18 mouse cellular contexts compared by ENCODE assay signal in genomic region chr11:100810516-100810915, GRCm38 (mm10). TPM values are rescaled to one million over a fixed set of nuclear protein-coding genes. Genes with fewer than 3 reads are reported as not detected.
DNase-seq lines count a peak whose midpoint lies in the region; ATAC-seq and TF ChIP-seq lines count a peak whose summit lies in the region.
"Had no signal": no experiment of that assay in that cellular context is flagged by ENCODE, and none has a peak within 500 bp of the region (broad histone marks: within the 10 kb centered on the region; RNA-seq: fewer than 3 reads in every experiment).

No protein-coding gene starts in this region.

- WGBS in heart, adult 2 months: 52% methylated on average over 9 of the region's 9 CpGs
- 28% methylated on average over 9 of the region's 9 CpGs for WGBS in embryonic facial prominence, embryonic 12.5 days
- WGBS in midbrain, embryonic 14.5 days: 90% methylated on average over 9 of the region's 9 CpGs

- no peak for TF ChIP-seq CTCF in heart, adult 2 months (IDR thresholded peaks at IDR 0.05)

- no peak for TF ChIP-seq EP300 in heart, adult 2 months (IDR thresholded peaks at IDR 0.05; ENCODE audit: insufficient read depth, low read depth, low read length)

- intact Hi-C loops in heart, adult 2 months (cut with DNase I): loop anchor here (5.0 kb wide), 1 partner anchor 37 kb away; no protein-coding TSS in a partner anchor
- intact Hi-C loops in heart, postnatal 25 days (cut with DNase I): no loop called here

- H3K27me3 ChIP-seq in heart, adult 2 months (ENCODE audit: control insufficient read depth, insufficient read depth, low read length): no peaks in the 10 kb centered on the region
- no peaks in the 10 kb centered on the region for H3K27me3 ChIP-seq in embryonic facial prominence, embryonic 12.5 days
- no peaks in the 10 kb centered on the region for H3K27me3 ChIP-seq in midbrain, embryonic 14.5 days (ENCODE audit: control insufficient read depth, insufficient read depth, low read length)
- H3K27me3 ChIP-seq: liver, embryonic 15.5 days; midbrain, embryonic 12.5 days; stomach, embryonic 15.5 days had no signal

- peaks cover 5% of the 10 kb centered on the region; the same call in 1 of the 2 replicates for H3K36me3 ChIP-seq in heart, adult 2 months (ENCODE audit: control insufficient read depth, insufficient read depth, low read length)
- no peaks in the 10 kb centered on the region for H3K36me3 ChIP-seq in embryonic facial prominence, embryonic 12.5 days
- 0 out of 2 replicates have a peak, but pooled peaks cover under 1% of the 10 kb centered on the region for H3K36me3 ChIP-seq in midbrain, embryonic 14.5 days (ENCODE audit: control insufficient read depth, insufficient read depth, low read length)
- H3K36me3 ChIP-seq: midbrain, embryonic 12.5 days; stomach, embryonic 15.5 days had no signal

- no peak overlapping the region for H3K9ac ChIP-seq in heart, adult 2 months (ENCODE audit: low read depth, low read length)
- H3K9ac ChIP-seq in embryonic facial prominence, embryonic 12.5 days: no peak overlapping the region
- H3K9ac ChIP-seq in midbrain, embryonic 14.5 days (replicated peaks; ENCODE audit: low read length): no peak overlapping the region
- H3K9ac ChIP-seq: liver, embryonic 15.5 days; midbrain, embryonic 12.5 days; stomach, embryonic 15.5 days had no signal

- no peak for TF ChIP-seq POLR2A in heart, adult 2 months (IDR thresholded peaks at IDR 0.05; ENCODE audit: insufficient read depth, low read depth, low read length)

- H3K9me3 ChIP-seq in embryonic facial prominence, embryonic 12.5 days: no peaks in the 10 kb centered on the region
- H3K9me3 ChIP-seq in midbrain, embryonic 14.5 days (ENCODE audit: control insufficient read depth, low read length): no peaks in the 10 kb centered on the region
- H3K9me3 ChIP-seq: stomach, embryonic 15.5 days had no signal

- H3K27ac ChIP-seq in heart, adult 2 months: peak overlapping the region; percentile 58
- peak overlapping the region; percentile 65; the same call in 1 of the 2 replicates for H3K27ac ChIP-seq in embryonic facial prominence, embryonic 12.5 days
- H3K27ac ChIP-seq in midbrain, embryonic 14.5 days (replicated peaks; ENCODE audit: low read depth, low read length): no peak overlapping the region
- H3K27ac ChIP-seq: hindbrain, postnatal 0 days; liver, embryonic 15.5 days; midbrain, embryonic 12.5 days; stomach, embryonic 15.5 days had no signal

- peaks cover 9% of the 10 kb centered on the region for H3K4me1 ChIP-seq in heart, adult 2 months (ENCODE audit: control insufficient read depth, insufficient read depth, low read length)
- peaks cover 11% of the 10 kb centered on the region; the same call in 1 of the 2 replicates for H3K4me1 ChIP-seq in embryonic facial prominence, embryonic 12.5 days
- no peaks in the 10 kb centered on the region for H3K4me1 ChIP-seq in midbrain, embryonic 14.5 days (ENCODE audit: control insufficient read depth, insufficient read depth, low read length)
- H3K4me1 ChIP-seq: midbrain, embryonic 12.5 days; stomach, embryonic 15.5 days had no signal

- no peak overlapping the region for H3K4me2 ChIP-seq in embryonic facial prominence, embryonic 12.5 days (replicated peaks)
- H3K4me2 ChIP-seq in midbrain, embryonic 14.5 days (ENCODE audit: low read length): no peak overlapping the region
- H3K4me2 ChIP-seq: liver, embryonic 15.5 days; midbrain, embryonic 12.5 days; stomach, embryonic 15.5 days had no signal

- ATAC-seq in embryonic facial prominence, embryonic 12.5 days (ENCODE audit: insufficient number of reproducible peaks, insufficient read depth, low FRiP score, low TSS enrichment): 0 out of 2 replicates have a peak, but pooled peaks have one; percentile 52
- no peak for ATAC-seq in midbrain, embryonic 14.5 days (ENCODE audit: low FRiP score, low TSS enrichment)
- ATAC-seq: forebrain, embryonic 14.5 days; hindbrain, postnatal 0 days had no signal

- peaks cover 1% of the 10 kb centered on the region; the same call in 1 of the 2 replicates for H3K79me2 ChIP-seq in heart, adult 2 months (replicated peaks; ENCODE audit: control insufficient read depth, insufficient read depth, low read length)

- H3K4me3 ChIP-seq in heart, adult 2 months: no peak overlapping the region
- no peak overlapping the region for H3K4me3 ChIP-seq in embryonic facial prominence, embryonic 12.5 days
- H3K4me3 ChIP-seq in midbrain, embryonic 14.5 days (replicated peaks; ENCODE audit: low read depth, low read length): no peak overlapping the region
- H3K4me3 ChIP-seq: liver, embryonic 15.5 days; midbrain, embryonic 12.5 days; stomach, embryonic 15.5 days had no signal

- peak in 1 of 2 experiments; percentile 43 for DNase-seq in heart, adult 2 months
- DNase-seq in heart, postnatal 25 days (ENCODE audit: low spot score): no peak
- peak; percentile 50 for DNase-seq in kidney, adult 18-20 months
- DNase-seq in kidney, postnatal 4 days: peak; percentile 20 to 38
- DNase-seq in cerebellum, adult 8-10 months: no peak
- no peak for DNase-seq in thymus, postnatal 4 days
- no peak for DNase-seq in midbrain, embryonic 14.5 days
- DNase-seq: cerebellum, adult 18-20 months; gastrocnemius, postnatal 36 days; right cerebral cortex, postnatal 4 days; thymus, postnatal 36 days had no signal

RNA-seq across cellular contexts. Expression of gene Ghdc, which starts 39.8 kb away (rescaled TPM):
- total RNA-seq in heart, adult 2 months (2021): 10 to 100 TPM; 10.1 to 11.6 TPM
- 11.2 and 12.8 TPM in 2 replicates for polyA plus RNA-seq in heart, adult 2 months (2012; rRNA removed)
- 10 to 100 TPM in 1 of 2 experiments, 1 to 10 TPM in 1; 9.5 to 11.3 TPM for total RNA-seq in heart, postnatal 25 days (2021)
- polyA plus RNA-seq in embryonic facial prominence, embryonic 12.5 days (2016; fragmentation: Nextera tagmentation; extraction: Ambion mirVana): 5.9 and 6.3 TPM in 2 replicates
- polyA plus RNA-seq in midbrain, embryonic 14.5 days (2014; fragmentation: Nextera tagmentation; extraction: Ambion mirVana): 3.0 TPM in 2 replicates

RNA-seq across cellular contexts. Expression of gene Stat5b, which starts 40.0 kb away (rescaled TPM):
- 10 to 100 TPM; 58.6 to 65.2 TPM for total RNA-seq in heart, adult 2 months (2021)
- polyA plus RNA-seq in heart, adult 2 months (2012; rRNA removed): 35.4 and 50.7 TPM in 2 replicates
- 10 to 100 TPM; 67.6 to 68.9 TPM for total RNA-seq in heart, postnatal 25 days (2021)
- 22.7 TPM in 2 replicates for polyA plus RNA-seq in embryonic facial prominence, embryonic 12.5 days (2016; fragmentation: Nextera tagmentation; extraction: Ambion mirVana)
- 17.2 and 18.6 TPM in 2 replicates for polyA plus RNA-seq in midbrain, embryonic 14.5 days (2014; fragmentation: Nextera tagmentation; extraction: Ambion mirVana)

RNA-seq across cellular contexts. Expression of gene Hcrt, which starts 47.8 kb away (rescaled TPM):
- not detected for total RNA-seq in heart, adult 2 months (2021)
- not detected in 2 replicates for polyA plus RNA-seq in heart, adult 2 months (2012; rRNA removed)
- not detected for total RNA-seq in heart, postnatal 25 days (2021)
- polyA plus RNA-seq in embryonic facial prominence, embryonic 12.5 days (2016; fragmentation: Nextera tagmentation; extraction: Ambion mirVana): not detected in 2 replicates
- 0.55 TPM in 1 of 2 replicates, not detected in the other for polyA plus RNA-seq in midbrain, embryonic 14.5 days (2014; fragmentation: Nextera tagmentation; extraction: Ambion mirVana)
- total RNA-seq: ES-E14; gastrocnemius, postnatal 36 days; hindbrain, postnatal 0 days had no signal
- polyA plus RNA-seq: liver, embryonic 15.5 days; midbrain, embryonic 12.5 days; stomach, embryonic 15.5 days had no signal

RNA-seq across cellular contexts. Expression of gene Stat5a, which starts 48.6 kb away (rescaled TPM):
- 10 to 100 TPM; 20.3 to 22.3 TPM for total RNA-seq in heart, adult 2 months (2021)
- polyA plus RNA-seq in heart, adult 2 months (2012; rRNA removed): 24.3 and 26.6 TPM in 2 replicates
- total RNA-seq in heart, postnatal 25 days (2021): 10 to 100 TPM; 24.3 to 30.1 TPM
- polyA plus RNA-seq in embryonic facial prominence, embryonic 12.5 days (2016; fragmentation: Nextera tagmentation; extraction: Ambion mirVana): 4.4 and 5.5 TPM in 2 replicates
- polyA plus RNA-seq in midbrain, embryonic 14.5 days (2014; fragmentation: Nextera tagmentation; extraction: Ambion mirVana): 1.7 and 1.9 TPM in 2 replicates

RNA-seq across cellular contexts. Expression of gene Kcnh4, which starts 50.8 kb away (rescaled TPM):
- not detected for total RNA-seq in heart, adult 2 months (2021)
- 0.04 TPM in 1 of 2 replicates, not detected in the other for polyA plus RNA-seq in heart, adult 2 months (2012; rRNA removed)
- not detected for total RNA-seq in heart, postnatal 25 days (2021)
- 0.46 and 0.55 TPM in 2 replicates for polyA plus RNA-seq in embryonic facial prominence, embryonic 12.5 days (2016; fragmentation: Nextera tagmentation; extraction: Ambion mirVana)
- polyA plus RNA-seq in midbrain, embryonic 14.5 days (2014; fragmentation: Nextera tagmentation; extraction: Ambion mirVana): 9.8 and 13.0 TPM in 2 replicates
- total RNA-seq: gastrocnemius, postnatal 36 days had no signal
- polyA plus RNA-seq: liver, embryonic 15.5 days had no signal

Comparison
In these comparisons a context has a peak if more than half of its experiments do, and no peak if none do; other contexts are left out.
1. DNase-seq: peak in kidney, adult 18-20 months (single experiment) and kidney, postnatal 4 days (2 of 2); none in heart, postnatal 25 days (single experiment), cerebellum, adult 8-10 months (single experiment), thymus, postnatal 4 days (single experiment) and midbrain, embryonic 14.5 days (single experiment).